Mouse (Mus musculus) left cerebral cortex, adult 9 months (tissue): ENCODE data around the gene Rdh7.
"Not testable (repeated sequence)": the region's sequence is repeated elsewhere in the genome, so short reads cannot be mapped to it uniquely, and the experiment has no call there.

Experiments
- DNase-seq, 2 experiments: peaks; one replicate each; pipeline ENCODE4 v3.0.0; 2022; ENCODE audit warnings: low spot score in 2 of 2

The Rdh7 gene

DNA sequence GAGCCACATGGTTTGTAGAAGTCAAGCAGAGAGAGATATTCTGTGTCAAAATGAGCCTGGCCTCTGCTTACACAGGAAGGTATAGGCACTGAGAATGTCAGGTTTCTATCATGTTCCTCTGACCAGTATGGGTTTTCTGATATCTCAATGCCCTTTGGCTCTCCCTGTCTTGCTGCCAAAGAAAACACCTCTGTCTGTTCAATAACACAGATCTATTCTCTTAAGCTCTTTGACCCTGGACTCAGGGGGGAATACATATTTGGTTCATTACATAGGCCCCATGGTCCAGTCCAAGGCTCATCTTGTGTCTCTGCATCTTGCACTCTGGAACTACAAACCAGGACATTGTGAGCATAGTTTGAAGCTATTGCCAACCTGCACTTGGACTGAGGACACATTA is at the start of gene Rdh7:
Rdh7 (minus strand) TSS at position 213 of the 400 bp plus-strand sequence.
- no peak for DNase-seq

DNA sequence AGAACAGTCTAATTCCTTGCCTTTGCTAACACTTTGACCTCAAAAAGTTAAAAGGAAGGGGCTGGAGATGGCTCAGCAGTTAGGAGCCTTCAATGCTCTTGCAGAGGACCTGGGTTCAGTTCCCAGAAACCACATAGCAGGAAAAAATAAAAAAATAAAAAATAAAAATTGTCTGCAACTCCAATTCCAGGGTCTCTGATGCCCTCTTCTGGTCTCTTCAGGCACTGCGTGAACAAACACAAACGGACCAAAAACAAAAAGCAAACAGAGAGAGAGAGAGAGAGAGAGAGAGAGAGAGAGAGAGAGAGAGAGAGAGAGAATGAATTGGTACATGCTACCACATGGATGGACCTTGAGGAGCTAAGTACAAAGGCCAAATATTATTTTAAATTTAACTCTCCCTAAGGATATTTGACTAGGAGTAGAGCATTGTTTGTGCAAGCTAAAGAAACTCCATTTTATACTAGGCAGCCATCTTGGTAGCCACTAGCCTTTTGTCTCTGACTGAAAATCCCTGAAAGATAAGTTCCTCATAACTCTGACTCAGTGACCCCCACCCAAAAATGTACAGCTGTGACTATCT is 48.9 kb upstream of the Rdh7 start:
- peak in 1 of 2 experiments; percentile 64 for DNase-seq

- DNase-seq, result no peak
These were observed 48.3 kb upstream of the Rdh7 start for GRCm38 (mm10) chr10:127936747-127937409.

DNA sequence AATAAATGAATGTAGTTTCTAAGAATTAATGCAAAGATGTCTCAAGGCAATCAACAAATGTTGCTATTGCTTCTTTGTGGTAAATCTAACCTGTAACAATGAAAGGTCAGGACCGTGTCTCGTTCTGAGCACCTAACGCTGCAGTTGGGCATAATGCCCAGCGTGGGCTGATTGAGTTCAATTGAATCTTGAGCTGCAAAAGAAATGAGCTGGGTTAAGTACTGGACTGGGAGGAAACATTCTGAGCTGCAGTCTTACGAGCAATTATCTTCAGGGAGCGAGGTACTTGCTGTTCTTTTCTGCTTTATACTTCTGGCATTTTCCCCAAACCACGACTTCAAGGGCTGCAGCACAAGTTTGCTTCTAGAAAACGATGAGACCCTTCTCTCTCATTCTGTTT is 47.7 kb upstream of the Rdh7 start:
- no peak for DNase-seq

GRCm38 (mm10) chr10:127932290-127932926 is 43.8 kb upstream of the Rdh7 start:
- no peak for DNase-seq

GRCm38 (mm10) chr10:127927737-127928136 is 39.1 kb upstream of the Rdh7 start:
- no peak for DNase-seq

- DNase-seq, result no peak
These were observed 36.2 kb upstream of the Rdh7 start for GRCm38 (mm10) chr10:127924597-127925378.

GRCm38 (mm10) chr10:127923024-127923423 is 34.4 kb upstream of the Rdh7 start:
- no peak for DNase-seq

DNA sequence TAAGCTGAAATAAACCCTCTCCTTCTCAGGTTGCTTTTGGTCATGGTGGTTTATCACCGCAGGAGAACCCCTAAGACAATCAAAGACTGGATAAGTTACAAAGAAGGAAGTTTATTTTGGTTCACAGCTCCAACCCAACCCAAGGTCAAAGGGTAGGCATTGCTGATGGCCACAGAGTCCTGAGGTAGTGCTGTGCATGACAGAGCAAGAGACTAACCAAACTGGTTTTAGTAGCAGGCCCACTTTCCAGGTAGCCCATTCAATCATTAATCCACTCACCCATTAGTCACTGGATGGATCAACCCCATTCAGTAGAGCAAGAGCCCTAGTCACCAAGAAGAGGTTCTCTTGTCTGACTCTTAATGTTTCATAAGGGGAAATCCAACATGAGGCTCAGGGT is 33.6 kb upstream of the Rdh7 start:
- DNase-seq, result no peak

DNA sequence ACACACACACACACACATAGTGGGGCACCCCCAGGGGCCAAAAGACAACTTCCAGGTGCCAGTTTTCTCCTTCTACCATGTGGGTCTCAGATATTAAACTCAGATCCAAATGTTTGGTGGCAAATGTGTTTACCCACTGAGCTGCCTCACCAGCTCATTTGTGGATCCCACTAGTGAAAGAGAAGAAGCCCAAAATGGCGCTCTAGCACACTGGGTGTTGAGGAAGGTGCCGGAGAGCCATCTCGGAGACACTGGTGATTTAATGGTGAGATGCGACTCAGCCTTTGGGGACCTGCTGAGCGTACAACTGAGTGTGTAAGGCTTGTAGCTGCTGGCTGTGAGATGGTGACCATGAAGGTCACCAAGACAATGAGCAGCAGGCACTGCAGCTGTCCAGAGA is 29.0 kb upstream of the Rdh7 start:
- DNase-seq, result no peak

DNA sequence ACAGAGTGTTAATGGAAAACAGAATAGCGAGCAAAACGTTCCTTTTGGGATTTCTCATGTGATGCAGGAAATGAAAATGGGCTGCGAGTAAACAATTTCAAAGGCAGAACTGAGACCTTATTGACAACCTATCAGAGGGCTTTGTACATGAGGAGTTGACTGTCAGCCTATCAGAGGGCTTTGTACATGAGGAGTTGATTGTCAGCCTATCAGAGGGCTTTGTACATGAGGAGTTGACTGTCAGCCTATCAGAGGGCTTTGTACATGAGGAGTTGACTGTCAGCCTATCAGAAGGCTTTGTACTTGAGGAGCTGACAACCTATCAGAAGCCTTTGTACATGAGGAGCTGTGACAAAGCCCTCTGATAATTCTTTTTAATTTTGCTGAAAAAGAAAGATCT is 28.6 kb upstream of the Rdh7 start:
- not testable (repeated sequence) for DNase-seq

- no peak for DNase-seq
These were observed 27.0 kb upstream of the Rdh7 start for GRCm38 (mm10) chr10:127915578-127915977.

GRCm38 (mm10) chr10:127907386-127907951 is 18.9 kb upstream of the Rdh7 start:
- DNase-seq, result no peak

- DNase-seq, result no peak
These were observed 17.5 kb upstream of the Rdh7 start for GRCm38 (mm10) chr10:127906138-127906537.

DNA sequence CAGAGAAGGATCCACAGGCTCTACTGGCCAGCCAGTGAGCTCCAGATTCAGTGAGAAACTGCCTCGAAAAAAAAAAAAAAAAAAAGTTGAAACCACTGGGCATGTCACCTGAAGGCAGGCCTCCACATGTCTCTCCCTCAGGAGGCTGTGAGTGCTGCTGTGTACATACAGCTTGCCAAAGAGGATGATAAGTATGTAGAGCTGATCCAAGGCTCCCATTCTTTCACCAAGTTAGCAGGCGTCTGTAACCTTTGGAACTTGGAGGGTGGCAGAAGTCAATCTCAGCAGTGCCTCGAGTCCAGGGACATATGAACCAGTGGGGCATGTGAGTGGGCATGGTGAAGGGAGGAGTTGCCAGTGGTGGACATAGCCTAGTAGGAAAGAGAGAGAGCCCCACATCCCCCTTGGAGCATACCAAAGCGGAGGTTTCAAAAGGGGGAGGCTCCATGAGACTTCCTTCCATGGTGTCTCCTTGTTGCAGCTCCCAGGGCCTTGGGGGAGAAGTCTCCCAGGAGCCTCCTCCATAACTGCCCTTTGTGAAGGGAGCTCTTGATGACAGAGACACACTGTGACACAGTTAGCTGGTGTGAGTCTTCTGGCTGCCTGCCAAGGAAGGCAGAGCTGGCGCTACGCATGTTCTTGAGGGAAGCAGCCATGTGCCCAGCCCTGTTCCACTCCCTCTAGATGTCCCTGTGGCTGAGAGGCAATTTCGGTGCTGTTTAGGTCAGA is 16.3 kb upstream of the Rdh7 start:
- DNase-seq, result no peak

DNA sequence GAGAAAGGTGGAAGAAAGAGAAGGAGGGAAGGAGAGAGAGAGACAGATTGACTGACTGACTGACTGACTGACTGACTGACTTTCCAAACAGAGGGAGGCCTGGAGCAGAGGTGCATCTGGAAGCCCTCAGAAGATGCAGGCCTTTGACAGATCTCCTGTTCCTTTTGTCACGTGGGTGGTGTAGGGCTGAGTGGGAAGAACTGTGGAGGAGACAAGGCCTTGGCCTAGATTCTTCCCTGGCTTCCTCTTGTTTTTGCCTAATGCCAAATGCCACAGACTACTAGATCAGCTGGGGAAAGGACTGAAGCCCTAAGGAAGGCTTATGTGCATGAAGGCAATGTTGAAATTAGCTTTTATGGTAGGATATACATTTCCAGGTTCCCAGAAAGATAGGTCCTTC is 14.5 kb upstream of the Rdh7 start:
- no peak for DNase-seq

GRCm38 (mm10) chr10:127901751-127902150 is 13.1 kb upstream of the Rdh7 start:
- DNase-seq, result no peak

DNA sequence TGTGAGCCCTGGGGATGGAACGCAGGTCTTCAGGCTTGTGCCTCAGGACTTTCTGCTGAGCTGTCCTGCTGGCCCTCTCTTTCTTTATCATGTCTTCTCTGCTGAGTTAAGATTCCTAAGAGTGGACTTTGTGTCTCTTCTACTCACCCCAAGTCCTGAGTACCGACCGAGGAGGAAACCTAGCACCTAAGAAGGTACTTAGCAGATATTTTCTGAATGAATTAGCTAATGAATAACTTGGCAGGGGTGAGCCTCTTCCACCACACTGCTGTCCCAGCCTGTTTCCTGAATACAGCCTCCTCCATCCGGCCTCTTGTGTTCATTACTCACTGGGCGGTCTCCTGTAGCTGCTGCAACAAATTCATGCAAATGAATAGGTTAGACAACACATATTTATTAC is 11.2 kb upstream of the Rdh7 start:
- DNase-seq, result no peak

DNA sequence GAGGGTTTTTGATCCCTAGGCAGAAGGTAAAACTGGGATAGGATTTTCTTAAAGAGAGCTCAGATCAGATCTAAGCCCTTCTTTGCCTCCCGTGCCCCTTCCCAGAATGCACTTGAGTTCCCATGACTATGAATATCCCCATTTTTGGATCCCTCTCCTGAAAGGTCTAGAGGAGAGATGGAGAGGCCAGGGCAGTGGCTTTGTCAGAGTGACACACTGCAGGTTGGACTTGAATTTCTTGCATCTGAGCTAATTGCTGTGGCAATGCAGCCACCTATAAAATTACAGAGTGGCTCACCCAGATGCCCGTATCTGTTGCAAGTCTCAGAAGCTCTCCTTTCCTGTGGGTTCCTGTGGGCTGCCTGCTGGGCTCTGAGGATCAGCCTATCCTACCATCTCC is 9.6 kb upstream of the Rdh7 start, which contains the start of gene Sdr9c7:
Sdr9c7 (plus strand) TSS at position 301 of the 400 bp plus-strand sequence.
- DNase-seq, result no peak

- DNase-seq, result no peak
These were observed 8.9 kb upstream of the Rdh7 start for GRCm38 (mm10) chr10:127897506-127897905.

- DNase-seq, result no peak
These were observed 8.1 kb upstream of the Rdh7 start for GRCm38 (mm10) chr10:127896705-127897104.
